Mouse (Mus musculus): ENCODE results near the gene Adcyap1r1. TPM values are rescaled to one million over a fixed set of nuclear protein-coding genes. Genes with fewer than 3 reads are reported as not detected.

Gene Adcyap1r1
- 1.6 TPM in 1 of 2 replicates, not detected in the other for total RNA-seq (2014; fragmentation: Nextera tagmentation)
- not detected in 2 replicates for total RNA-seq (2017)

DNA sequence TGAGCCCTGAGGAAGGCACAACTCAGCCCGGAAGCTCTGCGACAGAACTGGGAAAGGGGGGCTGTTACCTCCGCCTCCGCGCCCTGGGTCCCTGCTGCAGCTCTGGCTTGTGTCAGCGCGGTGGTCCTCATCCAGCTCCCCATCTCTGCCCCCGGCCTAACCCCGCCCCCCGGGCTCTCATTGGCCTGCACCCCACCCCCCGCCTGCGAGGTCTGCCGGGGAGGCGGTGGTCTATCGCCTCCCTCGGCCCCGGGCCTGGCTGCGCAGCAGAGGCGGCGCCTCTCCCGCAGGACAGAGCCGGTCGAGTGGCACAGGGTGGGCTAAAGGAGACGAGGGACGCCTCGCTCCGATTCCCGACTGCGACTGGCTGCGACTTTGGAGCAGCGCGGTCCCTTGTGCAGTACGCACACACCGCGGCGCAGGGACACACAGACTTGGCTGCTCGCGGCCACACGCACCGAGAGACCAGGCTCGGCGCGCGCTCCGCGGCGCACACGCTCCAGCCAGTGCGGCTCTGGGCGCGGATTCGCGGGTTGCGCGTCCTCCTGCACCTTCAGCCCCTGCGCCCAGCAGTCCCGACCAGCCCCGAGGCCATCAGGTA, at the start of gene Adcyap1r1:
TSS of gene Adcyap1r1 (plus strand) at position 208 of the 601 bp plus-strand sequence.
- peak; percentile 52 for ATAC-seq (replicated peaks; ENCODE audit: poor library complexity, severe bottlenecking)

DNA sequence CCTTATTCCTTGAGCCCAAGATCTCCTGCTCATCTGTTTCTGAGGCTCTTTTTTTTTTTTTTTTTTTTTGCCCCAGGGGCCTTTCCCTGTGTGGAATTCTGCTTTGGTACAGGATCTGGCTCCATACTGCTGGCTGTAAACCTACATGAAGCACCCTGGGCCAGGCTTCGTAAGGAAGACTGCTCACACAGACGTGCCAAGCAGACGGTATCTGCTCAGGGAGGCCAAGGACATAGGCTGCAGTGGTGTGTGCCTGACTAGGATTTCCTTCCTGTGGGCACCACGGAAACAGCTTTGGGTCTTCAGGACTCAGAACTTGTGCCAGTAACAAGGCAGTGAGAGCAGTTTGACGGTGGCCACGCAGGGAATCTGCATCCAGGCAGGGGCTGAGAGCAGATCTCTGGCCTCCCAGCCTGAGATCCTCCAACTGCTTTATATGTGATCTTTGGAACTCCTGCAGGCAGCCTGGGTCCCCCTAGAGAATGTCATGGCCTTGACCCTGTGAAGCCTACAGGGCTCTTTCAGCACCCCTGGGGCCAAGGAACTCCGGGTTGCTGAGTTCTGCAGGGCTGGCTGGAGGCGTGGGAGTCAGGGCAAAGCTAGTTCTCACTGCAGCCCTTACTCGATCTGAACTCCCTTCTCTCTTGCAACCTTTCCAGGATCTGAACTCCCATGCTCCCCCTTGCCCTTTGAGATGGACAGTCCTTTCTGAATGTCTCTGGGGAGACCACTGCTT, 49.6 kb upstream of the Adcyap1r1 start:
- ATAC-seq (replicated peaks; ENCODE audit: poor library complexity, severe bottlenecking) = no peak

DNA sequence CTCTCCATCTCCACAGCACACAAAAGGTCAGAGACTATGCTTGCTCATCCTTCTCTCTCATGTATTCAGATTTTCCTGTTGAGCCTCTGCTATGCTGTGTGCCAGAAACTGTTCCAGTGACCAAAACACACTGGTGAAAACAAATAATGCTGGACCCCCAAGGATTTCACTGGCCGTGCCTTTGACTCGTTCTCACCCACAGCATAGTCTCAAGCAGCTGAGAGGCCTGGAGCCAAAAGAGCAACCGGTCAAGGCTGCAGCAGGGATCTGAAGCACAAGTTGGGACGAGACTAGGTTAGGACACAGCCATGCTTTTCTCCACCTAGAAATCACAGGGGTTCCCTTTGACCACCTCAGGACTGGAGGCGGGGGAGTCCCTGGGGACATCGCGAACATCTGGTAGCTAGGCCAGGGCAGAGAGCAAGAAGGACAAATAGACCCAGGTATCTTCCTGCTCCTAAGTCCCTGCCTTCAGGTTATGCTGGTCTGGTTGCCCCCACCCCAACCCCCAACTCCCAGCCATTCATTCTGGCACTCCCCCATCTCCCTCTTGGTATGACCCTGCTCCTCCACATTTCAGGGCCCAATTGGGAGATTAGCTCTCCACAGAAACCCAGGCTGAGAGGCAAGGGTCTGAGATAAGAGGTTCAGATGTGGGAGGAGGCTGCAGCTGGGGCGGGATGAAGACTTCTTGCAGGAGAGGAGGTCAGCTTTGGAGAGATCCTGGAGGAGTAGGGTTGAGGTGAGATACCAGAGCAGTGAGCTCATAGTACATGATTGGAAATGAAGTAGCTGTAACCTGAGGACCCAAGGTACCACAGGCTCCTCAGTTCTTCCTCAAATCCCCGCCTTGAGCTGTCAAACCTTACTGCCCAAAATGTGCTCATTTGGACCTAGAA, 48.1 kb upstream of the Adcyap1r1 start:
- no peak for ATAC-seq (replicated peaks; ENCODE audit: poor library complexity, severe bottlenecking)

DNA sequence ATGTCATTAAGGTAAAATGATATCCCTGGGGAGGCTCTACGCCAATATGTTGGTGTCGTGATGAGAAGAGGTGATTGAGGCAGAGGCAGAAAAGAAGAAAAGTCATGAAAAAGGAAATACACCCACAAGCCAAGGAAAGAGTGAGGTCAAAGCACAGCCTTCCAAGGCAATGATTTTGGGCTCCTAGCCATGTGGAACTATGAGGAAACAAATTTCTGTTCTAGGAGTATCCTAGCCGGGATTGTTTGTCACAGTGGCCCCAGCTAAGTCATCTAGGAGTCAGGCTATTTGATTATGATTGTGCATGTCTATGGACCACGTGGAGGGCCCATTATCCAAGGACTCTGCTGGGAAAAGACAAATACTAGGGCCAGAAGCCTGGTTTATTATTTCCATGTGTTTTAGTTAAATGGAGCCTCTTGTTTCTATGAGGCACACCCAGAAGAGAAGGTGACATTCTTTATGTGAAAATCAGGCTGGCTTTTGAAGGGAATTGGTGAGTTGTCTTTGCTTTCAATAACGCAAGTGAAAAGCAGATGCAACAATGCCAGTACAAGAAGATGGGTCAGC, 47.3 kb upstream of the Adcyap1r1 start:
- ATAC-seq (replicated peaks; ENCODE audit: poor library complexity, severe bottlenecking) = no peak

DNA sequence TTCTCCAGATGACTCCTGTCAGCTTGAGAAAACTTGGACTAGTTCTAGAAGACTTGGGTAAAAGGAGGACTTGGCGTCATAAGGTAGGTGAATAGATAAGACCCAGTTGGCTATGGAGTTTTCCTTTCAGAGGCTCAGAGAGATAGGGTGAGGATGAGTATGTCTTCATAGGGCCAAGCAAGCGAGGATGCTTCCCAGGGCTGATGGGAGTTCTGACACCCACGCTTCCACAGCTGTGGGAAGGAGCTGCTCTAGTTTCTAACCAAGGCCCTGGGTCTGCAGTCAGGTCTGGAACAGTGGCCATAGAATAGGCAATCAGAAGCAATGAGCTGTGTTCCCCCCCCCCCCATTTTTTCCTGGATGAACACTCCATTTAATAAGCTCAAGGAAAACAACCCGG, 44.4 kb upstream of the Adcyap1r1 start:
- ATAC-seq (replicated peaks; ENCODE audit: poor library complexity, severe bottlenecking) = no peak

DNA sequence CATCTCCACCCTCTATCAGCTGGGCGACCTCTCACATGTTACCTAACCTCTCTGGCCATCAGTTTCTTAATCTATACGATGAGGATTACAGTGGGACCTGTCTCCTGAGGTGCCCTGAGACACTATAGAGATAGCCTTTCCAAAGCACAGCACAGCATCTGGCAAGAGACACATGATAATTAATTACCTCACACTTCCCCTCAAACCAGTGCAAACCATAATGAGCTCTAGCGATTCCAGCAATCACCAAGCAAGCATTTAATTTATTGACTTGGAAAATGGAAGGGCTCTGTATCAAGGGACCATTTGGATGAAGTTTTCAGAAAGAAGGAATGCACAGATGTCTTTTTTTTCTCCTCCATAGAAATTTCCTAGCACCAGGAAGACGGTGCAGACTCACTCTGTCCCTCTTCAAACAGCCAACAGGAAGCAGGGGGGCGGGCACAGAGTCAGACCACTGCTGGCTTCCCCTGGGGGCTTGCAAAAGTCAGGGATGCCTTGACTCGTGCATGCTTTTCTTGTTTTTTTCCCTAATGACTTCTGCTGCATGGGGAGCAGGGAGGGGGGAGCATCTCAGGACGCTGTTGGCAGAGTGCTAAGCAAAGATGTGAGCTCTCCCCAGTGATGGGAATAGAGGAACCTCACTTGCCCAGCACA, 41.5 kb upstream of the Adcyap1r1 start:
- no peak for ATAC-seq (replicated peaks; ENCODE audit: poor library complexity, severe bottlenecking)

DNA sequence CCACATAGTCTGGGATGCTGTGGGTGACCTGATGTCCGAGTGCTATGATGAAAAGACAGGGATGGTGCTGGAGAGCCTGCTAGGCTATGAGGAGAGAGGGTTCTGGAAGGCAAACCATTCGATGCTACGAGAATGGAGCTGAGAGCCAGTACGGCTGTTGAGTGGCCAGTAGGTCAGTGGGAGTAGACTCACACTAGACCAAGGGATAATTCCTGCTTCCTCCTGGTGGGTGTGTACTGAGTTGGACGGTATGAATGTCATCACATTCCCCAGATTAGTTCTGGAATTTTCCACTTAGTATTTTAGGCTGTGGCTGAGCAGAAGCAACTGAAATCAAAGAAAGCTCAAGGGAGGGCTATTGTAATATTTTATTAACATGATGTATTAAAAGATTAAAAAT, 40.8 kb upstream of the Adcyap1r1 start:
- ATAC-seq (replicated peaks; ENCODE audit: poor library complexity, severe bottlenecking) = no peak

DNA sequence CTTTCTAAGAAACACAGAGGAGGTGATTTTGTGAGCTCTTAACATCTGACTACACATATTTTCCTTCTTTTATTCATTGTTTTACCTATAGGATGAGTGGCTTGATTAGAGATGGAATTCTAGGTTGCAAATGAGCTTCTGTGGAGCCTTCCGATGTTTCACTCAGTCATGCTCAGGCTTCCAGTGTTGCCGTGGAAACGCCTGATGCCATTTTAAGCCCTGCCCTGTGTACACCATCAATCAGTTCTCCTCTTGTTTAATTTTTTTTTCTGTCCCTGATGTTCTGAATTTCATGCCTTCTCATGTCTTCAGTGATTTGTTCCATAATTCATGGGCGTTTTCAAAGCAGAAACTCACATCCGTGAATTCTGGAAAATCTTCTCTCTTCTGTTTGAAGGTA, 35.6 kb upstream of the Adcyap1r1 start:
- no peak for ATAC-seq (replicated peaks; ENCODE audit: poor library complexity, severe bottlenecking)

DNA sequence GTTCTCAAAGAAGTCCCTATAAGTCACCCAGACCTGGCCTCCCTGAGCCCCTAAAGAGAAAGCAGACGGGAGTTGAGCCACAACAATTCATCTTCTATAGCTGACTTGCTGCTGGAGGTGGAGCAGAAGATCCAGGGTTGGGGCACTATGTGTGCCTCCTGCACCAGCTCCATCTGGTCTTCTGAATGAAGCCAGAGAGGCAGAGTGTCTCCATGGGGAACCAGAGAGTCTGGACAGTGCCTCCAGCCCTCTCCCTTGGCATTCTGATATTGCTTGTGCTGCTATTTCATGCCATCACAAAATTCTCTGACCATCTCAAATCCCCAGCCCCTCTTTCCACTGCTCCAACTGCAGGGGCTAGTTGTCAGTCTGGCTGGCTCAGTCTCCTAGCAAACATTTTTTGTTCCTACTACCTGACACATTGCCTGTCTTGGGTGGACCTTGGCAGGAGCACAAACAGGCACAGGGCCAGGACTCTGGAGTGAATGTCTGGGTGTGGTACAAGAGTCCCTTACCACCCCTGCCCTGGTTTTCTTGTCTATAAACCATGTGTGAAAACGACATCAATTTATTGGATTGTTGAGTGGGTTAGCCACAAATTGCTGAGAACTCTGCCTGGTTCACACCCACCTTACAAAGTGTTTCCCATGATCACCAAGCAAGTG, 32.9 kb upstream of the Adcyap1r1 start:
- no peak for ATAC-seq (replicated peaks; ENCODE audit: poor library complexity, severe bottlenecking)

DNA sequence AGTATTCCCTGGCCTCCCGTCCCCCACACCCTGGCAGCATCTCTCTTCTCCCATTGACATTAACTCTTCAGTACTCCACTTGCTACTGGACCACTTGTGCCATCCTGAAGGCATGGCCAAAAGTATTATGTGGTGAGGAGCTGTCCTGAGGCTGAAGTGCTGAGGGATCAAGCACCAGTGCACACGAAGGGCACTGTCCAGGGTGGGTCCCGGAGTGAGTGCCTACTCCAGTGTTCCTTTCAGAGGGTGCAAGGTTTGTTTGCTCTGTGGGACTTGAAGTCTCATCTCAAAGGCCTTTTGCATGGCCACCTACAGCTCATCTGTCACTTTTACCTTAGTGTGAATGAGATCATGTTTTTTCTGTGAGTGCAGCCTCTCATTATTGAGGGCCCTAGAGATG, 31.4 kb upstream of the Adcyap1r1 start:
- no peak for ATAC-seq (replicated peaks; ENCODE audit: poor library complexity, severe bottlenecking)

DNA sequence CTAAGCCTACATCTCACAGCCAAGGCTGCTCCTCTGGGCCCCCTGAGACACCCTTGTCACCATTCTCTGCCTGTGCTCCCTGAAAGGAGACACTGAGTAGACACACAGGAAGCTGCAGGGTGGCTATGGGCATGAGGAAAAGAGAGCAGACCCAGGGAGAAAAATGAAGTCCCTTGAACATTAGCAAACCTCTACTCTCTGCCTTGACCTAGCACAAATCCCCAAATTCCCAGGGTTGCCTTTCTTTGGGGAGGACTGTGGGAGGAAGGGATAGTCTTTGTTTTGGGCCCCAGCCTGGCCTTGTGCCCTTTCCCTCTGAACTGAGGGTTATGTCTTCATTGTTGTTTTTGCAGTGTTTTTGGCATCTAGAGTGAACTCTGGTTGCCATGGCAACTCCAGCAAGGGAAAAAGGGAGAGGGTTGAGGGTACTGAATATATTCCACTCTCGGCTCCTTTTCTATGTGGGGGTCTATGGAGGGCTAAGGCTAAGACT, 30.9 kb upstream of the Adcyap1r1 start:
- no peak for ATAC-seq (replicated peaks; ENCODE audit: poor library complexity, severe bottlenecking)

DNA sequence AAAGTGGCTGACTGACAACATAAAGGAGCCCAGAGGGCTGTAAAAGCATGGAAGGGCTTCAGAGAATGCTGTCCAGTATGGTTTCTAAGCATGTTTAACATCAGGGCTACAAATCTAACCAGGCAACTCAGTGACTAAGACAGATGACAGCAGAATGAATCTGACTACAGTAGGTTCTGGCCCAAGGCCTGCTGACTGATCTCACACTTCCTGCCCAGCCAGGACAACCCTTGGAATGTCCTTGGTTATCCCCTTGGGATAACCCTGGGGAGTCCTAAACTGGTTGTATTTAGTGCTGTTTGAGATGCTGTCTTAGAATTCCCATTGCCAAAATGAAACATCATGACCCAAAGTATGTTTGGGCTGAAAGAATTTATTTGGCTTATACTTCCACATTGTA, 19.7 kb upstream of the Adcyap1r1 start:
- ATAC-seq (replicated peaks; ENCODE audit: poor library complexity, severe bottlenecking) = no peak

DNA sequence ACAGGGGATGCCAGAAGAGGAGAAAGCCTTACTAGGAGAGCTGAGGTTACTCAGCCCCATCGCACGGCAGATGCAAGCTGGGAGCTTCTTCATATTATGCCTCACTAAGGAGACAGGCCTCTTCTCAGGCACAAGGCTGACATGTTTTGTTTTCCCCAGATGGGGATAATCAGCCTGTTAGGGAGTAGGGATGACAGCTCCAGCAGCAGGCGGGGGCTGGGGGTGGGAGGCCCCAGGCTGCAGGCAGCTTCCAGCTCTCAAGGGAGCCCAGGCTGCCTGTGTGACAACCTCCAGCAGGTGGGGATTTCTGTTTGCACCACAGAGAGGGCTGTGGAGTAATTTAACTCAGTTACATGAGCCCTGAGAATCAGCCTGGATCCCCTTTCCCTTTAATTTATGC, 17.4 kb upstream of the Adcyap1r1 start:
- no peak for ATAC-seq (replicated peaks; ENCODE audit: poor library complexity, severe bottlenecking)

DNA sequence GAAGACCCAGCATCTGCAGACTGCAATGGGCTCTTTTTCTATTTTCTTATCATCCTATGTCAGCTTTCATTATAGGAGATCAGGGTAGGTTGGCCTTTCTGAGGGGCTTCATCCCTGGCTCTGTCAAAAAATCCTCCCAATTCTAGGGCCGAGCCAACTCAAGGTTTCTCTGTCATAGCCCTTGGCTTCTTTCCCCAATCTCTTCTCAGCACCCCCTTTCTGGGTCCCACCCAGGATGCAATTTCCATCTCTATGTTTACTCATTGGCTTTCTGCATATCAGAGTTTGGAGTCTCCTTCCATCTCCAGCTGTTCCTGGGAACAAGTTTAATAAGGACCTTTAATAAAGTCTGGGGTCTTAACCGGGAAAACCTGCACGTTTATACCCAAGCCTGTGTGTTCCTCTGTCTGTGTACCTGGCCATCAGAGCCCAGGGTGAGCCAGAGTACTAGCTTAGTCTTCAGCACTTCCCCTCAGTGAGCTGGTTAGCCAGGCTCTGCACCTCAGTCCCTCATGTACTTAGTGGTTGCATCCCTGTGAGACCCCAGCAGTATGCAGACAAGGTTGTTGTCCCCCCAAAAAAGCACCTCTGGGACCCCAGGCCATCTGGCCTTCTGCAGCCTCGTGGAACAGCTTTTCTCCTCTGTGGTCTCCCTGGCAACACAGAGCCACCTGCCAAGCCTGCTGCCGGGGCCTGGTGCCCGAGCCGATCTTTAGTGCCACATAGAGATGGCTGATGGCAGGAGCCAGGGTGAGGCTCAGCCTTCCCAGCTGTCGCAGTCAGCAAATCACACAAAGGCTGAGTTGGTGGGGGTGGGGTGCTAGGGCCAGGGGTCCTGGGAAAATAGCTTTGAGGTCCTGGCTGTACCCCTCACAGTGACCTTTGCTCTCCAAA, 16.3 kb upstream of the Adcyap1r1 start:
- ATAC-seq (replicated peaks; ENCODE audit: poor library complexity, severe bottlenecking) = no peak

DNA sequence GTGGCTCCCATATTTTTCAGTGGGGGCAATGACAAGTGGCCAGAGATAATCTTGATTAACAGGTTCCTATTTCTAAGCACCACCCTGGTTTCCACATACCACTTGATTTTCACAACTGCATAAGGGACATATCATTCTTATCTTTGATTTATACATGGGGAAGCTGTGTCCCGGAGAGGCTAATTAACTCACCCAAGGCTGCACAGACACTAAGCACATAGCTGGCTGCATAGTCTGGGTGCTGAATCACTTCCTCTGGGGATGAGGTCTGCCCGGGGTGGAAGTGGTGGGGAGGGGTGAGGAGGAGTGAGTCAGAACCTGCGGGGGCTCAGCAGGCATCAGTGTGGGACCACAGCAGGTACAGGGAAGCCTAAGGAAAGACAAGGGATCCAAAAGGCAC, 13.9 kb upstream of the Adcyap1r1 start:
- peak; percentile 76 for ATAC-seq (replicated peaks; ENCODE audit: poor library complexity, severe bottlenecking)

DNA sequence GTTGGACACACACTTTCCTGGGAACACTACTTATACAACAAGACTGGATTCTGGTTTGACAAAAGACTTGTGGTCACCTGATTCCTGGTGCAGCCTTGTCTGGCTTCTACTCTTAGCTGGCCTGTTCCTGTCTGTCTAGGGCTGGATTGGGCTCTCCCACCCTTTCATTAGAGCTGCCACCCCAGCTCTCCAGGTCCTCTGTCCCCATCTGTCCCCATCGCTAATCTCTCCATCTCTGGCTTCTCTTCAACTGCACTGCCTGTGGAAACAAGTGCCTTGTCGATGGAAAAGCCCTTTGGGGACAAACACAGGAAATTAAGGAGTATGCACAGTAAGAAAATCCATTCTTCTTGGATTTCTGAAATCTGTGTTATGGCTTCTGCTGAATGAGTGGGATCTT, 12.9 kb upstream of the Adcyap1r1 start:
- ATAC-seq (replicated peaks; ENCODE audit: poor library complexity, severe bottlenecking) = no peak

DNA sequence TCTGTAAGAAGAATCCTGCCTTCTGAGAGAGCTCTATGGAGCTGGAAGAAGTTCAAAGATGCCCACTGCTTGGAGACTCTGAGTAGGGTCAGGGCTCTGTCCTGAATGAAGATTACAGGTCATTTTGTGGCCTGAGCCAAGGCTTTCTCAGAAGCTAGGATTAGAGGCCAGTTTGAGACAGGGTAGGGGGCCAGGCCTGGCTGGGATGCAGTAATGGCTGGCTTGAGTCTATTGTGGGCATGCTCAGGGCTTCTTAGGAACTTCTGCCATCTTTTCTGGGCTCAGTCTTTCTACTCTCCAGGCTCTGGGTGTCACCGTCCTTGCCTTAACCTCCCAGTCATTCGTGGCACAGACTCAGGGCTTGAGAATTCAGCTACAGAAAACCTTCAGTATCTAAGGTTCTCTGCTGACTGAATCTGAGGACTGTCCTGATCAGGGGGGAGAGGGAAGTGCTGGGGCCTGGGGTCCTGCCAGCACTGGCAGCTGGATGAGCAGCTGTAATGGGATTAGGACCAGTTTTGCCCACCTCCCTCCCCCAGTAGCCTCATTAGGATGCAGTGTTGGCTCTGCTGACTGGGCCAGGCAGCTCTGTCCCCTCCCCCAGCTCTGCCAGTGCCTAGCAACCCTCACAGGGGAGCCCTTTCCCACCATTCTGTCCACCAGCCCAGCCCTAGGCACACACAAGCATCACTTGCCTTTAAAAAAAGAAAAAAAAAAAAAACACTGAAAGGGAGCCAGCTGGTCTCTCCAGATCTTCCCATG, 7.7 kb upstream of the Adcyap1r1 start:
- ATAC-seq (replicated peaks; ENCODE audit: poor library complexity, severe bottlenecking) = no peak

DNA sequence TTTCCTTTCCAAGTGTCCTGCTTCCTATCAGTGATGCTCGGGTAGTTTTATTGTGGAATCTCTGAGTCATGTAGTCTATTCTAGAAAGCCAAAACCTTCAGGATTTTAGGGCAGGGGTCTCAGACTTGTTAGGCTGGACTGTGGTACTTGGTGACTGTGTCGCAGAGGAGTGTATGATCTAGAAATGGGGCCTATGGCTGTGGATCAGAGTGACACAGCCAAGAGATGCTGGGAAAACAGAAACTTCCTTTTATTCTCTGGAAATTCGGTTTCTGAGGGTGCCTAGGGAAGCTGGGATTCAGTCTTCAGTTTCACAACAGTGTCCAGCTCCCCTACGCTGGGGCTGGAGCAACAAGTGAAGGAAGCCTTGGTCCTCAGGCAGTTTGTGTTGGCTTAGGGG, 7.1 kb upstream of the Adcyap1r1 start:
- no peak for ATAC-seq (replicated peaks; ENCODE audit: poor library complexity, severe bottlenecking)
